Mouse (Mus musculus) heart, adult 11 months (tissue): ENCODE measurements around the gene Ldlrad3.
A peak's percentile ranks its signal among the peaks of the same experiment; 100 is the strongest.

Experiments
- DNase-seq: peaks from one replicate; pipeline ENCODE4 v3.0.0; 2022

Gene Ldlrad3

GRCm38 (mm10) chr2:101950716-101951520, 235.3 kb downstream of the Ldlrad3 start:
- peak; percentile 77 for DNase-seq

DNA sequence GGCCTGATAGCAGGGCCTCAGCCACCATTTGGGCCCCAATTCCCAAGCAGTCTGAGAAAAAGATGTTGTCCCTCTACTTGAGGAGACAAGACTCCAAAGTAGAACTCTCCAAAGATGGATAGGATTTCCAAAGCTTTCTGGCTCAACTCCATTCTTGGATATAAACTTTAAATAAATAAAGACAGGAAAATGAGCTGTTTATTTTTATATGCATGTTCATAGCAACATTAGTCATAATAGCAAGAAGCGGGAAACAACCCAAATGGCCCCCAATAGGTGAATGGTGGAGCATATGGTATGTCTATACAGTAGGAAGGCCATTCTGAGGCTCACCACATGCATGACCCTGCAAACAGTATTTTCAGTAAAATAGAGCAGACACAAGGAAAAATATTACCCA, 251.2 kb downstream of the Ldlrad3 start:
- DNase-seq, result peak; percentile 43

- peak; percentile 58 for DNase-seq
Measured at GRCm38 (mm10) chr2:101933301-101933700, 252.9 kb downstream of the Ldlrad3 start.

- DNase-seq, result peak; percentile 84
Measured at GRCm38 (mm10) chr2:101932169-101932936, 253.8 kb downstream of the Ldlrad3 start.

GRCm38 (mm10) chr2:101925591-101926188, 260.5 kb downstream of the Ldlrad3 start:
- DNase-seq, result peak; percentile 41

DNA sequence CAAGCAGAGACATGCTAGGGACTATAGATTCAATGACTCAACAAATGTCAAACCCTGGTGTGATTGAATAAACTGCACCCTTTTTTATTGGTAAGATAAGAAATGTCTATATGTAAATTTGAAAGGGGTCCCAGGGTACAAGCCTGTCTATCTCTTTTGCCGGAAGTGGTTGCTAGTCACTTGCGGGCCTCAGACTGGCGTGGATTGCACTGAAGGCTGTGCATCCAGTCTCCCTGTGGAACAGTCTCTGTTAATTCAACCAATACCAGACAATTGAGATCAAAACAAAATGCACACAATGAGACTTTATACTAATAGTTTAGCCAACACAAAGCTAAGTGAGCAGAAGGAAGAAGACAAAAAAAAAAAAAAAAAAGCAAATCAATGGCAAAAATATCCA, 261.0 kb downstream of the Ldlrad3 start:
- DNase-seq, result peak; percentile 4

DNA sequence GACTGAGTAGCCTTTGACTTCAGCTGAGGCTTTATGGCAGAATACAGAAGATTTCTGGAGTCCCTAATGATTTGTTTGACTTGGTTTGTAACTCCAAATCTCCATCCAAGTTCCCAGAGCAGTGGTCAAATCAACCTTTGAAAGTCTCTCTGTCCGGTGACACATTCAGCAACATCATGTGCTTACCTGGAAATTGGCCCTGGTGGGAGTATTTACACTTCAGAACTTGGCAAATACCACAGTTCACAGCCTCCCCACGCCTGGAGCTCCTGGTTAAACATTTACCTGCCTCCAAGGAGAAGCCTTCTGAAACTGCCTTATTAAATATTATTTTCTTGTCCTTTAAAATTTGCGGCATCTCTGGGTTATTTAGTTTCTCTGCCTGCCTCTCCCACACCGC, 263.0 kb downstream of the Ldlrad3 start:
- DNase-seq, result peak; percentile 33

DNA sequence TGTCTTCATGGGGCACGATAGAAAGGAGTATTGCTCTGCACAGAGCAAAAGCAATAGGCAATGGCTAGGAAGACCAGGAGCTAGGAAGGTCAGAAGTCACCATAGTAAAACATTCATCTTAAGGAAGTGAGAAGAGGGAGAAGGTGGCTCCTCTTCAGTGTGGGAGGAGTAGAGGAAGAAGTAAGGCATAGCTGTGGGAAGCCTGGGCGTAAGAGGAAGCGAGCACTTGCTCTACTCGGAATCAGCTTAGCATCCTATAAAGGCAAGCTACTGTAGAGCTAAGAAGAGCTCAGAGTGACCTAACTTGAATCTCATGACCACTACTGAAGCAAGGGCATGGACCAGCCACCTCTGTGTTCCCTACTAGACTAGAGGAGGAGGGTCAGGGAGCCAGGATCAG, 263.9 kb downstream of the Ldlrad3 start:
- DNase-seq, result peak; percentile 18

GRCm38 (mm10) chr2:101920136-101920554, 266.0 kb downstream of the Ldlrad3 start:
- no peak for DNase-seq

DNA sequence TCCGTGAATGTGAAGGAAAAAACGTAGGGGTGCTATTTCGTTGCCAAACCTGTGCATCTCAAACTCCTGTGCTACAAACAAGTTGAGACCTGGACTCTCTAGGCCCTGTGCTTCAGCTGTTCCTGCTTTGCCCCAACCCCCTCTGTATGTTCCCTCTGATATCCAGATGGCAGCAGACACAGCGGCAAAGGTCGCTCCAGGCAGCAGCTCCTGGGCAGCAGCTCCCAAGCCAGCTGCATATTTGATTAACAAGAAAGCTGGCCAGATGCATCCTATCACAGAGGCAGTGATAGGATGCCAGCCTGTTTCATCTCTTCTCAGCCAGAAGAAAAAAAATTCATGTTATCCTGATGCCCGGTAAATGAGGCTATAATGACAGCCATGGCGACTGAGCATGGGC, 267.7 kb downstream of the Ldlrad3 start:
- peak; percentile 78 for DNase-seq

- DNase-seq, result no peak
Measured at GRCm38 (mm10) chr2:101909326-101910080, 276.7 kb downstream of the Ldlrad3 start.

DNA sequence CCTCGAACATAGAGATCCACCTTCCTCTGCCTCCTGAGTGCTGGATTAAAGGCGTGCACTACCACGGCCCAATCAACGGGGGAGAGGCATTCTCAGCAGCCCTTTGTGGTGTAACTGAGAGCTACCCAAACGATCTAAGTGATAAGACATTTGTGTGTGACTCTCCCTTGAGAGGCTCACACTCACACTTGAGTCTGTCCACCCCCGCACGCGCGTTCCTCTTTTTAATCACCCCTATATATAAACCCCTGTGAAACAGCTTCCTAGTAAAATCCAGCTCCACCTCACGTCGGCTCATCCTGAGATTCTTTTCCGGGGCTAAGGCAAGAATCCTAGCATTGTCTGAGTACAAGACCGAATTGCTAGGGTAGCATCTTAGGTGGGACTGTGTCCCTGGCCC, 277.4 kb downstream of the Ldlrad3 start:
- DNase-seq, result no peak

GRCm38 (mm10) chr2:101907386-101908022, 278.7 kb downstream of the Ldlrad3 start:
- no peak for DNase-seq

DNA sequence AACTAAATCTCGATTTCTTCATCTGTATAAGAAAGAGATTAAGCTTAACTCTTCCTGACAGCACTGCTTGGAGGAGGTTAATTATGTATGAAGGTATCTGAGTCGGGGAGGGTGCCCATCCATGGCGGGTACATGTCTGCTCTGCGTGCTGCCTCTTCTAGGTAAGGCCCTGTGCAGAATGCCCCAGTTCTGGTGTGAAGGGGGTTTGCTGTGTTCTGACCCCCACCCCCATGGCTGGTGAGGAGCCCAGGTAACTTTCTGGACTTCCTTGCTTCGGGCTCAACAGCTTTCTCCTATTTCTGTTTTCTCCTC, 279.9 kb downstream of the Ldlrad3 start:
- no peak for DNase-seq

GRCm38 (mm10) chr2:101905534-101906378, 280.4 kb downstream of the Ldlrad3 start:
- peak; percentile 93 for DNase-seq

DNA sequence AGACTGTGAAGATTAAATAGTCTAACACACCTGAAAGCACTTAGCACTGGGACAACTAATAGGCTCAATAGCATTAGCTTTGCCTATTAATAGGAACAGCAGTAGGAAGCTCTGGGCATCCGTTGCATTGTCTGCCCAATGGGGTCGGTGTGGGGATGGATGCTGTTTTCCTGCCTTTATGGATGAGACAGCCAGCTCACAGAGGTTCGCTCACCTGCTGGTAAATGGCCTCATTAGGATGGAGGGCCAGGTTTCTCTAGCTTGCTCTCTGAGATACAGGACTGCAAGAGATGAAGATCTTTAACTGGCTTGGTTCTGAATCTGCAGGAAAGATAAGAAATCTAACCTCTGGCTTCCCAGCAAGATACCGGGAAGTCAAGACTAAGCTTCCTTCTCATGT, 284.0 kb downstream of the Ldlrad3 start:
- DNase-seq, result no peak
